Mouse (Mus musculus) stomach, embryonic 14.5 days (tissue): Measurements from ENCODE around the gene Gpc5. TPM values are rescaled to one million over a fixed set of nuclear protein-coding genes. Genes with fewer than 3 reads are reported as not detected.

Experiments used
- ATAC-seq: fragments of 200-750 bp; cut with Nextera tagmentation; 2 replicates; pipeline ENCODE4 v1.8.0; 2017; ENCODE audit warnings: low read depth, moderate TSS enrichment; ENCODE audit not compliant: insufficient number of reproducible peaks, insufficient read depth, low FRiP score
- H3K27ac ChIP-seq: fragments of 300-500 bp; sonication (generic); 2 replicates; pipeline ENCODE4 v1.5.1; 2014; ENCODE audit warnings: mild to moderate bottlenecking, low read length, moderate library complexity, mixed read lengths
- H3K27me3 ChIP-seq: fragments of 300-500 bp; sonication (generic); 2 replicates; pipeline ENCODE4 v1.6.1; 2014; ENCODE audit warnings: low read length, control low read depth, mixed read lengths; ENCODE audit not compliant: control insufficient read depth, insufficient read depth
- H3K36me3 ChIP-seq: fragments of 300-500 bp; sonication (generic); 2 replicates; pipeline ENCODE4 v1.6.1; 2014; ENCODE audit warnings: mild to moderate bottlenecking, control low read depth, low read length, moderate library complexity, mixed read lengths; ENCODE audit not compliant: control insufficient read depth, insufficient read depth
- H3K4me1 ChIP-seq: fragments of 300-500 bp; sonication (generic); 2 replicates; pipeline ENCODE4 v1.6.1; 2014; ENCODE audit warnings: low read length, control low read depth, mixed read lengths; ENCODE audit not compliant: control insufficient read depth, insufficient read depth
- H3K4me2 ChIP-seq: fragments of 300-500 bp; sonication (generic); replicated peaks from 2 replicates; pipeline ENCODE4 v1.6.1; 2014; ENCODE audit warnings: low read depth, low read length, control low read depth
- H3K4me3 ChIP-seq: fragments of 300-500 bp; sonication (generic); 2 replicates; pipeline ENCODE4 v1.5.1; 2014; ENCODE audit warnings: low read depth, low read length, control low read depth
- H3K9ac ChIP-seq: fragments of 300-500 bp; sonication (generic); replicated peaks from 2 replicates; pipeline ENCODE4 v1.6.1; 2014; ENCODE audit warnings: low read depth, mild to moderate bottlenecking, control low read depth, low read length, moderate library complexity, mixed read lengths
- H3K9me3 ChIP-seq: fragments of 300-500 bp; sonication (generic); 2 replicates; pipeline ENCODE4 v1.6.1; 2016; ENCODE audit warnings: low read depth, low read length, control low read depth; ENCODE audit not compliant: control insufficient read depth
- WGBS: fragments of 180-500 bp; shearing (Covaris S2); extraction: QIAGEN DNeasy Blood & Tissue Kit; methylation state at CpG from one replicate; pipeline ENCODE4 v1.1.7; 2014; 5-methylcytosine and 5-hydroxymethylcytosine counted together
- polyA plus RNA-seq: library from polyadenylated mRNA; unstranded; fragments of >200 nt; fragmentation: Nextera tagmentation; extraction: Ambion mirVana; gene quantifications from 2 replicates; pipeline ENCODE4 v1.2.1, GENCODE M21; 2014

Gene Gpc5
- polyA plus RNA-seq, 1 experiment from 2014 or later: 0.48 TPM

GRCm38 (mm10) chr14:115444789-115445770, 353.1 kb downstream of the Gpc5 start:
- H3K9ac ChIP-seq: no peak overlapping the region
- H3K4me3 ChIP-seq: no peak overlapping the region
- ATAC-seq: no peak
- no peak overlapping the region for H3K4me2 ChIP-seq
- no peaks in the 10 kb centered on the region for H3K27me3 ChIP-seq
- H3K4me1 ChIP-seq: no peaks in the 10 kb centered on the region
- H3K9me3 ChIP-seq: no peaks in the 10 kb centered on the region
- H3K27ac ChIP-seq: no peak overlapping the region
- WGBS: 82% methylated on average over 10 of the region's 10 CpGs
- H3K36me3 ChIP-seq: no peaks in the 10 kb centered on the region

- Histone ChIP-seq H3K36me3 (no peaks in the 10 kb centered on the region), H3K9me3 (no peaks in the 10 kb centered on the region), H3K9ac (no peak overlapping the region), H3K4me1 (no peaks in the 10 kb centered on the region), H3K4me2 (no peak overlapping the region), H3K27ac (no peak overlapping the region), H3K27me3 (no peaks in the 10 kb centered on the region), H3K4me3 (no peak overlapping the region)
- WGBS: 57% methylated on average over 2 of the region's 2 CpGs
- ATAC-seq: no peak
Observed at GRCm38 (mm10) chr14:115450938-115451337, 358.9 kb downstream of the Gpc5 start.

GRCm38 (mm10) chr14:115467960-115468359, 375.9 kb downstream of the Gpc5 start:
- H3K4me1 ChIP-seq: 0 out of 2 replicates have a peak, but pooled peaks cover 2% of the 10 kb centered on the region
- no peak overlapping the region for H3K4me2 ChIP-seq
- ATAC-seq: no peak
- no peak overlapping the region for H3K27ac ChIP-seq
- 51% methylated on average over 5 of the region's 5 CpGs for WGBS
- no peaks in the 10 kb centered on the region for H3K27me3 ChIP-seq
- no peak overlapping the region for H3K9ac ChIP-seq
- no peak overlapping the region for H3K4me3 ChIP-seq
- no peaks in the 10 kb centered on the region for H3K36me3 ChIP-seq
- H3K9me3 ChIP-seq: no peaks in the 10 kb centered on the region

- no peaks in the 10 kb centered on the region for H3K27me3 ChIP-seq
- no peaks in the 10 kb centered on the region for H3K4me1 ChIP-seq
- H3K27ac ChIP-seq: no peak overlapping the region
- H3K4me2 ChIP-seq: no peak overlapping the region
- no peak overlapping the region for H3K9ac ChIP-seq
- H3K9me3 ChIP-seq: no peaks in the 10 kb centered on the region
- no peak overlapping the region for H3K4me3 ChIP-seq
- 48% methylated on average over 4 of the region's 4 CpGs for WGBS
- ATAC-seq: no peak
- H3K36me3 ChIP-seq: no peaks in the 10 kb centered on the region
Observed at GRCm38 (mm10) chr14:115475234-115475633, 383.2 kb downstream of the Gpc5 start.

GRCm38 (mm10) chr14:115477360-115477759, 385.3 kb downstream of the Gpc5 start:
- H3K4me2 ChIP-seq: peak overlapping the region; percentile 27
- peak; percentile 49; the same call in 1 of the 2 replicates for ATAC-seq
- WGBS: 33% methylated on average over 14 of the region's 14 CpGs

GRCm38 (mm10) chr14:115485090-115485489, 393.1 kb downstream of the Gpc5 start:
- no peaks in the 10 kb centered on the region for H3K36me3 ChIP-seq
- no peak overlapping the region for H3K27ac ChIP-seq
- no peak for ATAC-seq
- H3K9me3 ChIP-seq: no peaks in the 10 kb centered on the region
- no peaks in the 10 kb centered on the region for H3K4me1 ChIP-seq
- H3K27me3 ChIP-seq: no peaks in the 10 kb centered on the region
- H3K4me2 ChIP-seq: no peak overlapping the region
- H3K4me3 ChIP-seq: no peak overlapping the region
- no peak overlapping the region for H3K9ac ChIP-seq

More at GRCm38 (mm10) chr14:115477360-115477759, 385.3 kb downstream of the Gpc5 start:
- Histone ChIP-seq H3K27ac (no peak overlapping the region), H3K4me3 (no peak overlapping the region), H3K27me3 (no peaks in the 10 kb centered on the region), H3K9me3 (no peaks in the 10 kb centered on the region), H3K9ac (no peak overlapping the region), H3K36me3 (no peaks in the 10 kb centered on the region), H3K4me1 (no peaks in the 10 kb centered on the region)

- Histone ChIP-seq H3K27me3 (no peaks in the 10 kb centered on the region), H3K36me3 (no peaks in the 10 kb centered on the region), H3K9me3 (no peaks in the 10 kb centered on the region), H3K4me3 (no peak overlapping the region), H3K4me1 (no peaks in the 10 kb centered on the region), H3K9ac (no peak overlapping the region), H3K4me2 (no peak overlapping the region), H3K27ac (no peak overlapping the region)
- 86% methylated on average over 6 of the region's 6 CpGs for WGBS
- no peak for ATAC-seq
Observed at GRCm38 (mm10) chr14:115500794-115501193, 408.8 kb downstream of the Gpc5 start.

GRCm38 (mm10) chr14:115546516-115547282, 454.7 kb downstream of the Gpc5 start:
- 76% methylated on average over 4 of the region's 4 CpGs for WGBS
- Histone ChIP-seq H3K27ac (no peak overlapping the region), H3K9ac (no peak overlapping the region), H3K4me2 (no peak overlapping the region), H3K9me3 (no peaks in the 10 kb centered on the region), H3K4me3 (no peak overlapping the region), H3K27me3 (no peaks in the 10 kb centered on the region), H3K4me1 (no peaks in the 10 kb centered on the region), H3K36me3 (no peaks in the 10 kb centered on the region)
- no peak for ATAC-seq
